Mouse (Mus musculus) ovary, adult 18-20 months (tissue): ENCODE data around the gene Mboat7.
A peak's percentile ranks its signal among the peaks of the same experiment; 100 is the strongest.

Experiments used
- DNase-seq: peaks from one replicate; pipeline ENCODE4 v3.0.0; 2022; ENCODE audit warnings: low spot score, mixed read lengths

Gene Mboat7

DNA sequence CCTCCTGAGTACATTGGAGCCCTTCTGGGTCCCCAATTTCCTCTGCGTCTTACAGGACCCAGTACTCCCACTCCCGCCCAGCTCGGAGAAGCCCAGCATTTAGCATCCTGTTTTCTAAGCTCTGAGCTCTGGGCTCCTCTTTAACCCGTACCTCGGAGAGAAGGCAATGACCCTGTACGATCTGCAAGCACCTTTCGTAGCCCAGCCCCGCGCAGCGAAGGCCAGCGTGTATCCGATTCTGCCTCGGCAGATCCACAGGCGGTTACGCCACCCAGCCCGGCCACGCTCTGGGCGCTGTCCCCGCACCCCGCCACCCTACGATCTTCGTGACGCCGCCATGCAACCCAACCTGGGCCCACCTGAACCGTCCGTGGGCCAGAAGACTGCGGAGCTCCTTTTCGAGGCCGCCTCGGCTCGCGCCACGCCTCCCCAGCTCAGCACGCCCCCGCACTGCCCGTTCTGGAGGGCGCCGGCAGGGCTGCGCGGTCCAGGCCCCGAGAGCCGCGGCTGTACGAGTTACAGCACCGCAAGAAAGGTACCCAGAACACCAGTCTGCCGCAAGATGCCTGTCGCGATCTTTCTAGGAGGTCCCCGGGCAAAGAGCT, 839 bp downstream of the Mboat7 start, which contains the start of gene Tsen34:
Gene Tsen34 (plus strand): TSS at position 482 of the 605 bp plus-strand sequence.
- DNase-seq, result no peak

DNA sequence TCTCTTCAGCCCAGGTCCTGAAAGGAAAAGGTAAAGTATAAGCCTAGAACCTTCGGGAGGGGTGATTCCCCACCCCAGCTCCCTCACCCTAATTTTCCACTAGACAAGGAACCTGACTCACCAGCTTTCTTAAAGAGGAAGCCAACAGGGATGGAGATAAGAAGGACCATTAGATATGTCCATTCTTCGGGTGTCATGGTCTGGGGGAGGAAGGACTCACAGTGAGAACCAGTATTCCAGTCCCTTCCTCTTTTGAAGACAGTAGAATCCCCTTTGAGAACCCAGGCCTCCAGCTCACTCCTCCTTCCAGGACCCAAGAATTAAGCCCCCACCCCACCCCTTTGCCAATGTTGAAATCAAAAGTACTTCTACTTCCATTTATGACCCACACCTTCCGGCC, 1.4 kb downstream of the Mboat7 start:
- DNase-seq, result no peak

DNA sequence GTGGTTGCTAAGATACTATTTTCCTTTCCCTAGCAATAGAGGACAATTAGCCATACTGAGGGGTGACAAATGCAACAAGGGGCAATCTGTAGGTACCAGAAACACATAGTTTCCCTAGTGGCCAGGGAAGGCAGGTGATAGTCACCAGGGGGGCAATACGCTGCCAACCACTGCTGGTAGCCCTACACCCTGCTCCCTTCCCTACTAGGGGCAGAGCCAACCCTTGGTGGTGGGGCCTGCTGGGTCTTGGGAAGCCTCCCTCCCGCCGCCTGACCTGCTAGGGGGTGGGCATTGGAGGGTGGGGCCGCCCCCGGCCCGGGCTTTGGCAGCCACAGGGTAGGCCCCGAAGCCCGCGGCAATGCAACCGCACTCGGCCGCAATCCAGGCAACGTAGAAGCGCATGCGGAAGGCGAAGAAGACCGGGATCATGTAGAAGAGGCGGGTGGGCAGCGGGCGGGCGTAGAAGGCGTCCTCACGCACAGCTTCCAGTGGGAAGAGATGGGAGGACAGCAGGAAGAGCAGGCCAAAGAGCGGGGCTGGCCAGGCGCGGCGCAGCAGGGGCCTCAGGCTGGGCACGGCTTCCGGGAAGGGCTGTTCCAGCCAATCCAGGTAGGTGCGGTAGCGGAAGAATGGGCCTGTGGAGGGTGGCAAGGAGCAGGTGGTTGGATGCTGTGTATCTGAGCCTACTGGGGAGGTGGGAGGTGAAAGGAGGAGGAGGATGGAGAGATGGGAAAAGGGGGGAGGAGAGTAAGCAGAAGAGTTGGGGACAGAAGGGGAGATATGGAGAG, 7.7 kb downstream of the Mboat7 start:
- no peak for DNase-seq

DNA sequence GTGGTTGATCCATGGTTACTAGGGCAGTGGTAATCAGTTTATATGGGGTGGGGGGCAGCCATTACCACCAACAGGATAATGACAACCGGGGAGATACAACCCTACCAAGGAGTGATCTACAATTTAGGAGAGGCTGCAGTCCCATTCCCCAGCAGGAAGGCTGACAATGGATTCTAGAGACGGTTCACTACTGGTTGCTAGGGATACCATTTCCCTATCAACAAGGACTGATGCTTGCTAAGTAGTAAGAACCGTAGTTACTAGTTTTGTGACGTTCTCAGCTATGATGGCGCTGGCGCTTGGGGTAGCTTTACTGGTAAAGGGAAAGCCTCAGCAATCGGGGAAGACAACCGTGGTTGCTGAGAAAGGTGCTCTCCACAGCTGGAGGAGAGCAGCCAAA, 8.6 kb downstream of the Mboat7 start:
- no peak for DNase-seq

DNA sequence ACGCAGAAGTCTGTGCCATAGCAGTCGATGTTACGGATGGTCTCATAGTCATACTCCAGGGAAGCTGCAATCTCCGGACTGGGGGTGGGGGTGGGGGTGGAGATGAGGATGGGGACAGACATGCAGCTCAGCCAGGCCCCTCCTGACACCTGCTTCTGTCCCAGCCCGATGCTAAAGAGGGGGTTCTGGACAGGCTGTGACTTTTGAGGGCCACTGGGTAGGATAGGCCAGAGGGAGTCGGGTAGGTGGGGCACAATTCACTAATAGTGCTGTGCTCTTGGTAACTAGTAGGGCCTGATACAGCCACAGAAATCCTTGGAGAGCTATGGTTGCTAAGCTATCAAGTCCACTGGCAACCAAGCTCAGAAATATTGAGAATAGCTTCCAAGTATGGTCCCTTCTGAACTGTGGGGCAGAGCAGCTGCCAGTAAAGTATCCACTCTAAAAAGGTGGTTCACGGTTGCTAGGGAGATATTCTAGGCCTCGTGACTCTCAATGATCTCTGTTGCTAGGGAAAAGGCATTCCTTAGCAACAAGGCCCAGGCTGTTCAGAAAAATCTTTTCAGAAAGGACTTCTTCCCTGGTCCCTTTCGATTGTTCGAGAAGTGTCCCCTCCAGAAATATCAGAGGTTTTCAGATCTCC, 9.3 kb downstream of the Mboat7 start:
- DNase-seq, result no peak

DNA sequence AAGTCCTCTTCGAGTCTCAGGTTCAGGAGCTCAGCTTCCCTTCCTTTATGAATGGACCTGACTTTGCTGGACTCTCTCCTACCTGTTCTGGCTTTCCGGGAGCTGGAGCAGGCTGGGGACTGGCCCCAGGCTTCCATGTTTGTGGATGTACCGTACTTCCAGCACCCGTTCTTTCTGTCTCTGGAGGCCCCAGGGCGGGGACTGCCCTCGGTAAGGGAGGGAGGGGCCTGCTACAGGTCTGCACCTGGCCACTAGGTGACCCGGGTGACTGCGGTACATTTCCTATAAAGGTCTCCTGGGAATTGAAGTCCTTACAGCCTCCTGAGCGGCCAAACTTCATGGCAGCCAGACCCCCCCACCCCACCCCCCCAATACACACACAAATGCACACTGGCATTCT, 16.0 kb downstream of the Mboat7 start, which contains the start of gene Tmc4:
Gene Tmc4 (minus strand): TSS at position 212 of the 400 bp plus-strand sequence.
- DNase-seq, result no peak

DNA sequence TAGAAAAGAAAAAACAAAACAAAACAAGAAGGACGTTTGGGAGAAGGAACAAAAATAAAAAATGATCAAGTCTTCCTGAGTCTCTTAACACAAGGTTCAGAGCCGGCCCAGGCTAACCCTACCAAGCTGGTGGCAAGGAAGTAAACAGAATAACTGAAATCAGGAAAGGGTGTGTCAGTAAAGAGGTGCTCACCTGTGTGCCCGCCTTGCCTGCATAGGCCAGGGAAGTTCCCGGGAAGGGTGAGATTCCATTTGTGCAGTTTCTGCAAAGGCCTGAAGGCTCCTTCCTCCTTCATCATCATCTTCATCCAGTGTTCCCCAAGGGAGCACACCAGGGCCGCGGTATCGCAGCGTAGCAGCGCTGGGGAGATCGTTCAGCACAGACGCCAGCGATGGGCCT, 17.0 kb downstream of the Mboat7 start:
- DNase-seq, result no peak

DNA sequence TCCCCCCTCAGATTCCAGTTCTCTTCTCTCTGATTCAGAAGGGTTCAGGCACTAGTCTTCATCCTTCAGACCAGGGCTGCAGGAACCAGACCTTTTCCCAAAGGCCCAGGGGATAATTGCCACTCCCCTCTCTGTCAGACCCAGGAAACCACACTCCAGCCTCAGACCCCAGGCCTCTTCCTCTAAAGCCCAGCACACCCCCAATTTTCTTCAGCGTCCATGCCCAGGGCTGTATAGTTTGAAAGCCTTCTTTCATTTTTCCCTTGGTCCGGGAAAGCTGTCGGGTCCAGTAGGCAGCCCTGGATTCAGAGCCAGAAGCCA, 18.1 kb downstream of the Mboat7 start:
- DNase-seq, result no peak

DNA sequence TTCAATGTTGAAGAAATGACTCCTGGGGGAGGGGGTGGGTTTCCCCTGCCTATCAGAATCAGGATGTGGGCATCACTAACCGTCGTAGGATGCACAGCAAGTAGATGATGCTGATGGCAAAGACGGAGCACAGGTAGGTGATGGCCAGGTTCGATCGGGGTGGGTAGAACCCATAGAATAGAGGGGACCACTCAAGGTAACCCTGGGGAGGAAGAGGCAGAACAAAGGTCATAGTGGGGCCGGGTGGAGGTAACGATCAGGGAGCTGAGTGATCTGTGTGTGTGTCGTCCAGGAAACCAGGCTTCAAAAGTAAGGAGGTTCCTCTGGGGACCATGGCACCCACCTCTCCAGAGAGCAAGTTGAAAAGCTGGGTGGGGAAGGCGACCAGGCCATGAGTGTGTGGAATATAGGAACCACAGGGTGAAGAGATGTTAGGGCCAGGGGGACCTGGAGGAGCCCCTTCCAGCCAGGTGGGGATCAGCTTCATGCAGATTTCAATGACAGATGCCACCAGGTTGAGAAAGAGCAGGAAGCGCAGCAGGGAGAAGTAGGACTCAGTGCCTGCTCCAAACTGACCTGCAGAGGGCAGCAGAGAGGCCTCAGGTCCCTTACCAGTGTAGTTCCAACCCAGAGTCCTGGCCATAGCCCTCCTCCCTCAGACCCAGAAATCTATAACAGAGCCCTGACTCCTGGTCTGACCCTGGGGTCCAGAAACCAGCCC, 18.7 kb downstream of the Mboat7 start:
- DNase-seq, result peak; percentile 41

DNA sequence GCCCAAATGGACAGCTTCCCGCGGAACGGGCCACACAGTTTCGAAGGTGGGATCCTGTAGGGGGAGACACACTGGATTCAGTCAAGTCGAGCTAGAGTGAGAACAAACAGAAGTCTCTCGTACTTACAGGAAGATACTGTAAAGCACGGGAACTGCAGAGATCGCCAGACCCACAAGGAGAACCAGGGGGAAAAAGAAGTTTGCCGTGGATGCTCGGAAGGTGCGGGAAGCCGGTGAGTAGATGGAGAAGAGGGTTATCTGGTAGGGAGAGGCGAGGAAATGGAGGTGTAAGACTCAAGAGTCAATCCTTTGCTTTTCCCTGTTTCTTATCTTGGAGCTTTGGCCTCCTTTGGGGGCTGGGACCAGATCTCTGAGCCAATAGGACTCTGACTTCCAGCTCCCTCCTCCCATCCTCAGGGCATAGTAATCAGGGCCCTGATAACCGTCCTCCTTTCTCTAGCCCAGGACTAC, 26.4 kb downstream of the Mboat7 start:
- DNase-seq, result no peak

DNA sequence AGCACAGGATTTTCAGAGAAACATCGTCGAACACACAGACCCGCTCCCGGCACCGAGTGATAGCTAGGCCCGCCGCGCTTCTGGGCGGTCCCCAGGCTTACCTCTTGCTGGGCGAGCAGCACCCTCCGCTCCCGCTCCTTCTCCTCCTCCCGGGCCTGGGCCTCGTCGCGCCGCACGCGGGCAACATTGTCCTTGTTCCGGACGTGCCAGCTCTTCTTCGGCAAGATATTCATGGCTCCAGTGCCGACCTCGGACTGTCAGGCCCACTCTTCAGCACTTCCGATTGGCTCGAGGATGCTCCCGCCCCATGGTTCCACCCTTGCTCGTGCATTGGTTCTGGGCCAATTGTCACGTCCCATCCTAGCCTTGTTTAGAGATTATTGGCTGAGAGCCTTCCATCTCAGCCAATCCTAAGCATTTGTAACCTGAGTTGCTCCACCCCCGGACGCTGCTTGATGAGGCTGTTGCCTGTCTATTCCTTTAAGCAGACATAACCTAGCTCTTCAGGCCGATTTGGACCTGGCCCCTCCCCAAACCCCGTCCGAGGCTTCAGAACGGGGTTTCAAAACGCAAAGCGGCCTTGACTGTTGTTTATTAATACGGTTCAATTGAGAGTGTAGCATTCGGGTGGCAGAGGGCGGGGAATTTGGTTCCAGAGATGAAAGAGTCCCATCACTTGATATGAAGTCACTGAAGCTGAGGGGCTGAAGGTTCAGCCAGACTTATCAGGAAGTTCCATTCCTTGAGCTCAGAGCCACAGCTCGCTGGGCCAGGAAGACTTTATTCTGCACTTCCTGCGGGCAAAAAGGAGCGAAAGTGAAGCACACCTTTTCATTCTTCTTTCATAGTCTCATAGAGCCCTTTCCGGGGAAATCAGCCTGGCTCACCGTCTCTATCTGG, 27.9 kb downstream of the Mboat7 start, which contains the start of gene Leng1:
Gene Leng1 (minus strand): TSS at position 626 of the 900 bp plus-strand sequence.
- DNase-seq, result peak; percentile 98

DNA sequence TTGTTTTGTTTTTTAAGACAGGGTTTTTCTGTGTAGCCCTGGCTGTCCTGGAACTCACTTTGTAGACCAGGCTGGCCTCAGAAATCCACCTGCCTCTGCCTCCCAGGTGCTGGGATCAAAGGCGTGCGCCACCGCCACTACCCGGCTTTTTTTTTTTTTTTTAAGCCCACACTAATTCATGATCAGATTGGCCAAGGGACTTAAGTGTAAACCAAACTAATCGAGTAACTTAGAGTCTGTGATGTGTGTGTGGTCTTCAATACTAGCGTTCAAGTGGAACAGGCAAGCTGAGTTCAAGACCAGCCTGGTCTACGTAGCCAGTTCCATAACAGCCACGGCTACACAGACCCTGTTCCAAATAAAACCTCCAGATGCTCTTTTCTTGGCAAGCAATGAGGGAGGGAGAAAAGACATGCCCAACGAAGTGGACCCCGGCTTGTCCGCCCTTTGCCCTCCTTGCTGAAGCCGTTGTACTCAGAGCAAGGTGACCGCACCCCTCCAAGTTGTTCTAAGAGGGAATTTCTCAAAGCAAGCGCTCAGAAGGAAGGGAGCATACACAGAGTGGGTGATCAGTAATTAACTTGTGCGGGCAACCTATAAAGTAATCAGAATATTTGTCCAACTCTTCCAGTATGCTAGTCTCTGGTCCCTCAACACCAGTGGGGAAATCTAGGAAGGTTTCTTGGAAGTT, 28.7 kb downstream of the Mboat7 start:
- no peak for DNase-seq

DNA sequence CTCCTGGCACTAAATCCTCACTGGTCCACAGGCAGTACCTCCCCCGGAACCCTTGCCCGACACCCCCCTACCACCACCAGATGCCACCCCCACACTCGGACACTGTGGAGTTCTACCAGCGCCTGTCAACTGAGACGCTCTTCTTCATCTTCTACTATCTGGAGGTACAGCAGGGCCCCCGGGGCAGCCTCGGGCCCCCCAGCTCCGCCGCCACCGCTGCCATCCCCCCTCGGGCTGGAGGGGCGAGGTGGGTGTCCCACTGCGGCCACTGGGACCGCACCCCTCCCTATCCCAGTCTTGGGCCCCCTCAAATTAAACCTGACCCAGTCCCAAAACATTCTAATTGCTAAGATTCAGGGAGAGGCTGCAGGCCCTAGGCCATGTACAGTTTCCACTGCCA, 34.7 kb downstream of the Mboat7 start:
- DNase-seq, result no peak

DNA sequence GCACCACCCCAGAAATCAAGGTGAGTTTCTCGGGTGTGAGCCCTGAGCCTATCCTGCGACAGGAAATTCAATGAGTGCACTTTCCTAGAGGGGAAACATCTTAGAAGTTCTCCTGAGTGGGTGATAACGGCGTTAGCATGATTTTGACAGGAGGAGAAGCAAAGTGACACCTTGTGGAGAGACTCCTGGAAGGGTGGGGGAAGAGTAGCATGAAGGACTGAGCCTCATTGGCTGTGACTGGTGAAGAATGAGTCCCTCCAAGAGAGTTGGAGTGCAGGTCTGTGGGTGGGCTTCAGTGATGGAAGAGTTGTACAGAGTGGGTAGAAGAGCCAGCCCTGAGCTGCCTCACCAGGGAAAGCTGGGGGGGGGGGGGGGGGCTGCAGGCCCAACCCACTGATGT, 36.4 kb downstream of the Mboat7 start:
- DNase-seq, result no peak

DNA sequence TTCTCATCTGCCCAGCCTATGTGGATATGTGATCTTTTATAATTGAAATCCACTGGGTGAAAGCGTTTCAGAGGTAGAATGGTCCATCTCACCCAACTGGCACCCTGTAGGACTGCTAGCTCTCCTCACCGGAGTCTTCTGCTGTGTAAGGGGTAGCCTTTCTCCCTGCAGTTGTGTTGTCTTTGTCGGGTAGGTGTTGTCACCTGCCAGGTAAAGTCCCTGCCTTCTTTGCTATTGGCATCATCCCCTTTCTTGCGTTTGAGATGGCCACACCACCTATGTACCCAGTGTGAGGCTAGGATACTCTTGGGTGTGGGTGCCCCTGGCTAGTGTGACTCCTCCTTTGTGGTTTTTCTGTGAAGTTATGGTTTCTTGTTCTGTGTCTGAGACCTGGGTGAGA, 46.7 kb downstream of the Mboat7 start:
- no peak for DNase-seq

DNA sequence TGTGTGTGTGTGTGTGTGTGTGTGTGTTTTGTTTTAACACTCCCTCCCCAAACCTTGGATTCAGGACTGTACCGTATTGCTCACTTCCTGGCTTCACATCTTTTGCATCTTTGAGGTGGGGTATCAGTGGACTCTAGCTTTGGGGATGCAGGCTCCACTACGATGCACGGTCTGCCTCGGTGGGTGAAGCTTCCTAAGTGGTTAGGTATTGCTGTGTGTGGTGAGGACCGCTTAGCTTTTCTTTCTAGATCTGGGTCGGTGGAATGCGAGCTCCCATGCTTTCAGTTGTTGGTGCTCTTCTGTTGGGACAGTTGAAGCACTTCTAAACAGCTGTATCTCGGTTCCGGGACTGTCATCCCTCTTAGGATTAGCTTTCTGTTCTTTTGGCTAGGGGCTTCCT, 47.1 kb downstream of the Mboat7 start:
- DNase-seq, result no peak

DNA sequence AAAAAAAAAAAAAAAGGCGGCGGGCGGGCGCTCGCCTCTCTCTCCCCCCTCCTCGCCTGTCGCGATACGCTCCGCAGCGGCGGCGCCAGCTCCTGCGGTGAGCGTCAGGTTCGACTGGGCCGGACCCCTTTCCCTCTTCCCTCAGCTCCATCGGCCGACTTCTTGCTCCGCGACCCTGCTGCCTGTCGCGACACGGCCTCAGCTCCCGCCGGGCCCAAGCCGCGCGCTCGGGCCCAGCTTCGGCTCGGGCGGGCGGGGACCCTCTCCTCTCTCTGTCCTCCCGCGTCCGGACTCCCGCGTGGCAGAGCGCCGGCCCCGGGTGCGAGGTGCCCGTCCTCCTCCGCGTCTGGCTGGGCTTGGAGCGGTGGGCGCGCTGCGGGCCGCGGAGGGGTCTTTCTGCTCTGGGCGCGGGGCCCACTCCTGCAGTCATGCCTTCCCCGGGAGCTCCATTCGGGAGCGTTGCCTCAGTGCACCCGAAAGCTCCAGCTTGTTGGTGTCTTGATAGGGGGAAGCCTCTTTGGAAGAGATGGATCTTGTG, 47.8 kb downstream of the Mboat7 start:
- no peak for DNase-seq

DNA sequence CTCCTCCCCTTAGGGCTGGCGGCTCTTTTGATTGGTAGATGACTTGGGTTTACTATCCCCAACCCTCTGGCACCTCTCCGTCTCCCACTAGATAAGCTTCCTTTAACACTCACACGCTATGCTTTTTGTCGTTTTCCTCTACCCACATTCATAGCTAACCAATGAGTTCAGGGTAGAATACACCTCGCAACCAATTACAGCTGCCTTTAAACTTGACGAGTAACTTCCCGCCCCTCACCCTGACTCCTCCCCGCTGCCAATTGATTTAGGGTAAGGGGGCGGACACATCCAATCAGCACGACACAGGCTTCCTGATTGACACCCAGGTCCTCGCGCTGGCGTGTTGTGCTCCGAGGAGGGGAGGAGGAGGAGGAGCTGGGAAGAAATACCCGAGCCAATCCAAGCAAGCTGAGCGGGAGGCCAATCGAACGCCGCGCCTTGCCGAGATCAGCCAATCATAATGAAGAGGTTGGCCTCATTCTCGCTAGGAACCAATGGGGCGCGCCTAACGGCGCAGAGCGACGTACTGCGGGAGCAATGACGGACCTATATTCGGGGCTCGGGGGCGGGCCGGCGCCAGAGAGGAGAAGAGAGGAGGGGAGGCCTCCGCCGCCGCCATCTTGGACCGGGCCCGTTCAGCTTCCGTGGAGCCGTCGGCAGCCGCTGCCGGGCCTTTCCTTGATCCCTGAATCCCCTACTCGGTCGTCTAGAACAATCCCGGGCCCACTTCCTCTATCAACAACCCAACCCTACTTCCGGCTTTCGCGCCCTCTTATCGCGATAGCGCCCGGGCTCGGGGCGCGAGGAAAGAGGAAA, 48.4 kb downstream of the Mboat7 start, which contains the start of gene Cnot3:
Gene Cnot3 (plus strand): TSS at position 597 of the 816 bp plus-strand sequence.
- DNase-seq, result peak; percentile 100

DNA sequence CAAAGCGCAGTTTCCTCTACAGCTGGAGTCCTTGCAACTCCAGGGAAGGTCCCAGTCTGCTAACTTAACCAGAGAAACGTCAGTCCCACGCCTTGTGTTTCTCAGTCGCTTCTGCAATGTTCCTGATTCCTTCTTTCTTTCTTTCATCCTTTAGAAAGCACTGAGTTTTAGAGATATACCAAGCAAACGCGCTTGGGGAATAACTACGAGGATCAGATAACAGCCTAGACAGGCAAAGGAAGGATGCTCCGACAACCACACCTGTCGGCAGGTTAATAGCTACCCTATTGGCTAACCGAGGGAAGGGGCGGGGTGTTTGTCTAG, 49.0 kb downstream of the Mboat7 start:
- DNase-seq, result no peak

DNA sequence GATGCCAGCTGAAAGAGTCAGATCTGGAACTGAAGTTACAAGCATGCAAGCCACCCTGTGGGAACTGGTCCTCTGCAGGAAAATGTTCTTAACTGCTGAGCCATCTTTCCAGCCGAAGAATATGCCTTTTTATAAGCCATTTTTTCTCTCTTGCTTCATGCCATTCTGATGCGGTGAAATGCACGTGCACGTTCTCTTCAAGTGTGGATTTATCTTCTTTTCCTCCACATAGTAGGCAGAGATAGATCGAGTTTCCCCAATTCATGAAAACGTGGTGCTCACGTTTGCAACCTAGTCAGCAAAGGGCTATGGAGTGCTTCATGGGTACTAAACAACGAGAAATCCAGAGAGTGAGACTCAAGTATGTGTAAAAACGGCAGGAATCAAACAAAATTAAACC, 49.5 kb downstream of the Mboat7 start:
- no peak for DNase-seq
